Mouse (Mus musculus): ENCODE results near the gene Snrpb.

GRCm38 (mm10) chr2:130200961-130201360 lies 21.8 kb upstream of the Snrpb start:
- TF ChIP-seq CTCF (IDR thresholded peaks at IDR 0.05; ENCODE audit: control insufficient read depth, insufficient read depth, insufficient read length) (no peak), MYOD1 (IDR thresholded peaks at IDR 0.05; ENCODE audit: control insufficient read depth, insufficient read length, low read depth) (no peak), USF1 (IDR thresholded peaks at IDR 0.05; ENCODE audit: low read depth) (no peak)

Measured in C2C12 (cell line).